Mouse (Mus musculus): ENCODE results near the gene Hist3h2a.

Gene Hist3h2a

GRCm38 (mm10) chr11:58969027-58969426, 14.5 kb downstream of the Hist3h2a start:
- no peak for DNase-seq (ENCODE audit: low spot score)

GRCm38 (mm10) chr11:58969659-58970058, 15.2 kb downstream of the Hist3h2a start:
- DNase-seq (ENCODE audit: low spot score): no peak

GRCm38 (mm10) chr11:58970831-58971530, 16.5 kb downstream of the Hist3h2a start:
- no peak for DNase-seq (ENCODE audit: low spot score)

GRCm38 (mm10) chr11:58971796-58972195, 17.3 kb downstream of the Hist3h2a start:
- DNase-seq (ENCODE audit: low spot score): no peak

- no peak for DNase-seq (ENCODE audit: low spot score)
Observed at GRCm38 (mm10) chr11:58974414-58974813, 19.9 kb downstream of the Hist3h2a start.

GRCm38 (mm10) chr11:58977150-58977549, 22.7 kb downstream of the Hist3h2a start:
- DNase-seq (ENCODE audit: low spot score): no peak

- DNase-seq (ENCODE audit: low spot score): no peak
Observed at GRCm38 (mm10) chr11:58977607-58978026, 23.1 kb downstream of the Hist3h2a start.

- DNase-seq (ENCODE audit: low spot score): no peak
Observed at GRCm38 (mm10) chr11:58978027-58978705, 23.7 kb downstream of the Hist3h2a start, which contains the start of gene Trim11. Gene Trim11, plus strand, starts transcription at chr11:58978093.

- DNase-seq (ENCODE audit: low spot score): no peak
Observed at GRCm38 (mm10) chr11:58978706-58979030, 24.2 kb downstream of the Hist3h2a start.

- no peak for DNase-seq (ENCODE audit: low spot score)
Observed at GRCm38 (mm10) chr11:58979183-58979582, 24.7 kb downstream of the Hist3h2a start.

GRCm38 (mm10) chr11:58979661-58980060, 25.2 kb downstream of the Hist3h2a start:
- no peak for DNase-seq (ENCODE audit: low spot score)

- DNase-seq (ENCODE audit: low spot score): no peak
Observed at GRCm38 (mm10) chr11:58980381-58980990, 26.0 kb downstream of the Hist3h2a start.

- DNase-seq (ENCODE audit: low spot score): no peak
Observed at GRCm38 (mm10) chr11:58981541-58982447, 27.3 kb downstream of the Hist3h2a start.

- DNase-seq (ENCODE audit: low spot score): no peak
Observed at GRCm38 (mm10) chr11:58982471-58983097, 28.1 kb downstream of the Hist3h2a start.

GRCm38 (mm10) chr11:58983691-58984341, 29.3 kb downstream of the Hist3h2a start:
- no peak for DNase-seq (ENCODE audit: low spot score)

GRCm38 (mm10) chr11:58984657-58985056, 30.2 kb downstream of the Hist3h2a start:
- DNase-seq (ENCODE audit: low spot score): no peak

- DNase-seq (ENCODE audit: low spot score): no peak
Observed at GRCm38 (mm10) chr11:58985299-58985917, 30.9 kb downstream of the Hist3h2a start.

- no peak for DNase-seq (ENCODE audit: low spot score)
Observed at GRCm38 (mm10) chr11:58989166-58989565, 34.7 kb downstream of the Hist3h2a start.

GRCm38 (mm10) chr11:58990141-58990540, 35.7 kb downstream of the Hist3h2a start:
- no peak for DNase-seq (ENCODE audit: low spot score)

GRCm38 (mm10) chr11:58990794-58991193, 36.3 kb downstream of the Hist3h2a start:
- no peak for DNase-seq (ENCODE audit: low spot score)

- DNase-seq (ENCODE audit: low spot score): no peak
Observed at GRCm38 (mm10) chr11:58991911-58992310, 37.4 kb downstream of the Hist3h2a start.

Measured in left cerebral cortex, adult 11 months (tissue).